Mouse (Mus musculus): ENCODE measurements around the gene Fjx1. TPM values are rescaled to one million over a fixed set of nuclear protein-coding genes. Genes with fewer than 3 reads are reported as not detected.

Fjx1 gene
- total RNA-seq (2021): 1 to 10 TPM; 3.3 to 4.1 TPM
- long read RNA-seq, experiment 1, transcript Fjx1-201 (1 exons, 3,134 nt): major isoform, 16 of 16 reads
- long read RNA-seq, experiment 1, partial matches to known transcripts: 0 of 16 reads
- long read RNA-seq, experiment 1, other reads (novel, unspliced or antisense): 0 of 16 reads
- long read RNA-seq, experiment 2, transcript Fjx1-201 (1 exons, 3,134 nt): major isoform, 7 of 7 reads
- long read RNA-seq, experiment 2, partial matches to known transcripts: 0 of 7 reads
- long read RNA-seq, experiment 2, other reads (novel, unspliced or antisense): 0 of 7 reads

DNA sequence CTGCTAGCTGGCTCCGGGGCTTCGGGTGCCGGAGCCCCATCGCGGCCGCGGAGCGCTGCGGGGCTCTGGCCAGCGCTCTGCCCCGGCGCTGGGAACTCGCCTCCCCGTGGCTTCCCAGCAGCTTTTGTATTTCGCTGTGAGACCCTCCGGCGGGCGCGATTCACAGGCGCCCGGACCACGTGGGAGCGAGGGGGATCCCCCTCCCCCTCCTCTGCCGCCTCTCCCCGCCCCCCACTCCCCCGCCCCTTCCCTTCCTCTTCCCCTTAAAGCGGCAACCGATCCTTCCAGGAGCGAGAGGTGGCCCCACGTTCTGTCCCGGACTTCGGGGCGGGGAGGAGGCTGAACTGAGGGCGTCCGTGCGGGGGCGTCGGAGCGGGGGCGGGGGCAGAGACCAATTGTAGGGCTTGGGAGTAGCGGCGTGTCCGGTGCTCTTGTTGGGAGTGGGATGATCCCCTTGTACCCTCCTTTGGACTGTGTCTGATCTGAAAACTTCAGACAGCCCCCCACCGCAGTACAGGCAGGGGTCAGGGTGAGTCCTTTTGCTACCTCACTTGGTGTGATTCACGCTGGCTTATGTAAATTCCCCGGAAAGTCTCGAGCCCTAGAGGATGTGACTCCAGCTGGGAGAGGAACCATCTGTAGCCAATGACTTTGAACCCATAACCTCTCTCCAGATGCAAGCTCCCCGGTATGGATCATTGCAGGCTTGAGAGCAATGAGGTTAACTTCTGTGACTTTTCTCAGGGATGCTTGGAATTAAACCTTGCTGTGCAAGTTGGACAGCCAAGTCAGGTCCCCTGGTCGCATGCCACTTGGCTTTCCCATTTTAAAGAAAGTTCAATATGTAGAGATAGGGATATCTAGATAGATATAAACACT, at the start of gene Fjx1:
Gene Fjx1 (minus strand): TSS at position 829 of the 879 bp plus-strand sequence.
- peak; percentile 43 for DNase-seq

GRCm38 (mm10) chr2:102500001-102500689, 47.8 kb upstream of the Fjx1 start:
- DNase-seq: no peak

- DNase-seq: no peak
Measured at GRCm38 (mm10) chr2:102480738-102481137, 28.4 kb upstream of the Fjx1 start.

- no peak for DNase-seq
Measured at GRCm38 (mm10) chr2:102476101-102476500, 23.8 kb upstream of the Fjx1 start.

- DNase-seq: no peak
Measured at GRCm38 (mm10) chr2:102468645-102469044, 16.3 kb upstream of the Fjx1 start.

- DNase-seq: no peak
Measured at GRCm38 (mm10) chr2:102464342-102464732, 12.0 kb upstream of the Fjx1 start.

- DNase-seq: peak; percentile 61
Measured at GRCm38 (mm10) chr2:102463587-102464341, 11.5 kb upstream of the Fjx1 start.

- no peak for DNase-seq
Measured at GRCm38 (mm10) chr2:102461491-102461890, 9.2 kb upstream of the Fjx1 start.

DNA sequence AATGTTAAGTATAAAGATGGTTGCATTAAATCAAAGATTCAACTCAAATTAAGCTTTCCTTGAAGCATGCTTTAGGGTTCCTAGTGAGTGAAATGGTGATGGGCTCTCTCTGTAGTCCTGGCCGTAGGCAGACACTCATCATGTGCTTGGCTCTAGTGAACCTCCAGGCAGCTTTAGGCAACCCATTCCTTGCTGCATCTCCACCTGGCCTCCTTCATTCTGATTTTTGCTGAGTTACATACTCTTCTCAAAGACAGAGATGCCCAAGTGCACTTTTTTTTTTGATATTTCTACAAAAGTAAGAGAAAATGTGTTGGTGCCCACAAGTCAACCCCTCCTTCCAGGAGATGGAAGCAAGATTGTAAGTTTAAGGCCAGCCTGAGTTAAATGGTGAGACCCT, 2.8 kb upstream of the Fjx1 start:
- DNase-seq: no peak

- DNase-seq: no peak
Measured at GRCm38 (mm10) chr2:102453447-102453846, 1.1 kb upstream of the Fjx1 start.

- DNase-seq: peak; percentile 50
Measured at GRCm38 (mm10) chr2:102450761-102451670, 1.3 kb downstream of the Fjx1 start.

DNA sequence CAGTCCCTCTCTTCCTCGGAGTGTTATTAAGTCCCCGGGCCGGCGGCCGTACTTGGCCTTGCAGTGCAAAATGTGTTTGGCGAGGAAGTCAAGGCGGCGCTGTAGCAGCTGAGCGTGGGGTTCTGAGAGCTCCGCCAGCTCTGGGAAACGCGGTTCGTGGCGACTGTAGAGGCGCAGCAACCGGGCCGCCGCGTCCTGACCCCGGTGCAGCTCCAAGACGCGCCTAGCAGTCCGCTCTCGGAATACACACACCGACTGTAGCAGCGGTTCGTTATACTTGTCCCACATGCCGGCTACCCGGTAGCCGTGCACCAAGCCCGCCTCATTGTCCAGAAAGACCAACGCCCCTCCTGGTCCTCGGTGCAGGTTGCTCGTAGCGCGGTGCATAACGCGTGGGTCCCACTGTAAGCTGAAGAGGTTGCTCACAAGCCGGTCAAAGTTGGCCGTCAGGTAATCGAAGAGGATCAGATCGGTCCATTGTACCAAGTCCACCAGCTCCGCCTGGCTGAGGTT, 2.0 kb downstream of the Fjx1 start:
- DNase-seq: peak; percentile 63

DNA sequence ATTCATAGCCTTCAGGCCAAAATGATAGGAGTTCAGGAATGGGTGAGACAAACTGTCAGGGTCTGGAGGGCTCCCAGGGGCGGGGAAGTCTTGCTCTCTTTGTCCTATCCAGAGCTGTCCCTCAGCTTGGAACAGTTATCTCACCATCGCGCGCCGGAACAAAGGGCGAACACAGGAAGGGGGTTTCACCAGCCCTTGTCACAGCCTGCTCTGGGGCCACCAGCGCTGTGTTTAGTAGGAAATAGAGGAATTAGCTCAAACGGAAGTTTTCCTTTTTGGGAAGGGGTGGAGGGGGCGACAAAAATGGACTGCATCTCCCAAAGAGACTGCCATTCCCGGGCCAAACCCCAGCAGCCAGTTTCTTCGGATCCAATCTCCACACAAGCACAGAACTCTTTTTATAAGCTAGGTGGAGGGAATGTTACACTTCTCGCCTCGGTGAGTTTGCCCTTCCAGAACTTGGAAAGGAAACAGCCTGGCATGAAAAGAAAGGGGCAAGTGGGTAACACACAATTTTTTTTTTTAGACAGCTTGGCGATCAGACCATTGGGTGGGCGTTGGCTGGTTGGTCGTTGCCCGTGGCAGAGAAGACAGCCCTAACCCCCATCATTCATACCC, 2.6 kb downstream of the Fjx1 start:
- peak; percentile 15 for DNase-seq

- DNase-seq: no peak
Measured at GRCm38 (mm10) chr2:102449056-102449455, 3.2 kb downstream of the Fjx1 start.

GRCm38 (mm10) chr2:102447831-102448230, 4.5 kb downstream of the Fjx1 start:
- DNase-seq: no peak

- no peak for DNase-seq
Measured at GRCm38 (mm10) chr2:102446851-102447250, 5.4 kb downstream of the Fjx1 start.

GRCm38 (mm10) chr2:102437357-102438030, 14.8 kb downstream of the Fjx1 start:
- no peak for DNase-seq

DNA sequence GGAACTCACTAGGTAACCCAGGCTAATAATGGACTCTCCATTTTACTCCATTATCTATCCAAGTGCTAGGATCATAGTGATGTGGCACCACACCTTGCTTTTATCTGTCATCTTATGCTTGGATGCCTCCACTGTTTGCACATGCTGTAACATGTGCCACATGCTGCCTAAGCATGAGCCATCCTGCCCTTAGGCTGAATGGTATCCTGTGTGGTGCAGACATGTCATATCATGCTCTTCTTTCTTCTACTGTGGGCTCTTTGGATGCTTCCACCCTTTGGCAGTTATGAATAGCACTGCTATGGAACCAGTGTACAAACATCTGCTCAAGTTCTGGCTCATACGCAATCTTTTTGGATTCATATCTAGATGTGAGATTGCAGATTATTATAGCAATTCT, 18.4 kb downstream of the Fjx1 start:
- DNase-seq: no peak

DNA sequence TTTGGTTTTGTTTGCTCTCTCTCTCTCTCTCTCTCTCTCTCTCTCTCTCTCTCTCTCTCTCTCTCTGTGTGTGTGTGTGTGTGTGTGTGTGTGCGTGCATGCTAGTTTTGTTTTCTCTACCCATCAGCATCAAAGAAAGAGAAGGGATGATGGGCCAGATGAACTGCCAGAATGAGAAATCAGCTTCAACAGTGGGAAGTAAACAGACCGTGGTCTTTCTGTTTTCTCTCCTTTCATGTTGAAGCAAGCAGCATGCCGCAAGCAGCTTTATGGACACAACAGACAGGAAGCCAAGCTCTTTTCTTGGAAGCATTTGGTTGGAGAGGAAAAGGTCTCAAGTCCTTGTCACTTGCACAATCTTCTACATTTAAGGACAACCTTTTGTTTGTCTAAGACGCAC, 21.2 kb downstream of the Fjx1 start:
- DNase-seq: no peak

- no peak for DNase-seq
Measured at GRCm38 (mm10) chr2:102427974-102428373, 24.3 kb downstream of the Fjx1 start.

Data from gastrocnemius, postnatal 10 days (tissue).